Mouse (Mus musculus): Measurements from ENCODE around the gene Ugcg.

- TF ChIP-seq CTCF (IDR thresholded peaks at IDR 0.05; ENCODE audit: low read depth), result no peak
- TF ChIP-seq EP300 (IDR thresholded peaks at IDR 0.05; ENCODE audit: low read depth), result no peak
Observed at GRCm38 (mm10) chr4:59188802-59189545, at the start of gene Ugcg.
